Mouse (Mus musculus) monocyte, adult 5-6 weeks (primary cell): Measurements from ENCODE around the gene Pnma1. TPM values are rescaled to one million over a fixed set of nuclear protein-coding genes. Genes with fewer than 3 reads are reported as not detected.

ENCODE experiments used
- ATAC-seq: fragments of 153-309, 156-312 bp; replicated peaks from 2 replicates; pipeline ENCODE4 v1.8.0; 2017; ENCODE audit warnings: mild to moderate bottlenecking; ENCODE audit not compliant: low TSS enrichment, insufficient number of reproducible peaks, severe bottlenecking, poor library complexity, low FRiP score
- total RNA-seq: library from RNA; stranded (forward); fragments of 200-1000, 200-491, 200-594 nt; gene quantifications from 3 replicates; pipeline ENCODE4 v1.2.3, GENCODE M21; 2017

Gene Pnma1
- total RNA-seq, 1 experiment from 2014 or later = 3.5 TPM

DNA sequence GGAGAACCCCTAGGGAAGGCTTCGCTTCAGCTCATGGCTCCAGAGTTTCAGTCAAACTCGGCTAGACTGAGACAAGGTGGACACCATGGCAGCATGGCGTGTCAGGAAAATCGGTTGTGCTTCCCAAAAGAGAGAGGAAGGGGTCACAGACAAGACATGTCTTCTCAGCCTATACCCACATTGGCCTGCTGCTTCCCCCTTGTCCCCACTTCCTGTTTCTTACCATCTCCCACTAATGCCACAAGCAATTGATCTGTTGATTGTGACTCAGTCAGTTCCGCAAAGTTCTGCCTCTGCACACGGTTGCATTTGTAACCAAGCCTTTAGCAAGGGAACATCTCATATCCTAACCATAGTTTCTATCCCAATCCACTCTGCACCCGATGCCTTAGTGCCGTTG lies 18.4 kb downstream of the Pnma1 start:
- peak; percentile 67 for ATAC-seq

DNA sequence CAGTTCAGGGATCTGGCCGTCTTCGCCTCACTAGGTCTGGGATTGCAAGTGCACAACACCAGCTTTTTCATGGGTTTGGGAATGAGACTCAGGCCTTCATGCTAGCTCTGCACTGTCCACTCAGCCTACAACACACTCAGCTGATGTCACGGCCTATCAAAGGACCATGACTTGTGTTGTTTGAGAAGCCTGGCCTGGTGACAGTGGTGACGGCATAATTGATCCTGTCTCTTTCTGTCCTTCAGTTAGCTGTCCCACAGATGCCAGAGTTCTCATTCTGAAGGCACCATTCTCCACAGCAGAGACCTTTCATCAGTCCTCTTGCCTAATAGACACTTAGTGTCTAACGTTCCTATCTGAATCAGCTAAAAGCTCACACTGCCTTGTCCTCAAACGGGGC lies 19.7 kb downstream of the Pnma1 start:
- ATAC-seq = no peak

DNA sequence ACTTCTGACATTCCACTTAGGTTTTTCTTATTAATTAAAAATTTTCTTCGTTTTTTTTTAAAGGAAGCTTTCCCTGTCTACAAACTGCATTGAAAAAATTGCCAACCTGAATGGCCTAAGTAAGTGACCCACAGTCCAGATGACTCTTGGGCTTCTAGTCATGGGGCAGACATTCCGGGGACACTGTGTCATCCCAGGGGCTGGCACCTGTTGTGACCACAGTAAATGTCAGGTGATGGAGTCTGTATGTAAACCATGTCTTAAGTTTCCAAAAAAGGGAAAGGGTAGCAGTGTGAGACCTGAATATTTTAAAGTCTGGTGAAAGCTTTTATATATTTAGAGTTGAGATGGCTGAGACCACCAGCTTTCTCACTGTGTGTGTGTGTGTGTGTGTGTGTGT lies 21.4 kb downstream of the Pnma1 start:
- ATAC-seq = no peak

DNA sequence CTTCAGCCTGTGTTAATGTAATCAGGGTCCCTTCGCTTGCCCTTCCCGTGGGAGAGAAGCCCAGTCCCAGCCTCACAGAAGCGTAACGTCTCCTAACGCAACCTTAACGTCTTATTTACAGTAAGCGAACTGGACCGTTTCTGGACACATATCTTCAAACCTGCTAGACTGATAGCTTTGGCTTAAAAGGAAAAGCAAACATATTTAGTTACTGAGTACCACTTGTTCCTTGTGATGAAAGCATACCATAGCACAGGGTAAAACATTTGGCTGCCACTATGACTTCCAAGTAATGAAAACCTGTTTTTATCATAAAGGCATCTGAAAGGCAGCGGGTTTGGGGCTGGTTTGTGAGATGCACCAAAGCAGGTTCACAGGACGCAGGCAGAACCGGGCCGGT lies 22.4 kb downstream of the Pnma1 start:
- ATAC-seq = no peak

DNA sequence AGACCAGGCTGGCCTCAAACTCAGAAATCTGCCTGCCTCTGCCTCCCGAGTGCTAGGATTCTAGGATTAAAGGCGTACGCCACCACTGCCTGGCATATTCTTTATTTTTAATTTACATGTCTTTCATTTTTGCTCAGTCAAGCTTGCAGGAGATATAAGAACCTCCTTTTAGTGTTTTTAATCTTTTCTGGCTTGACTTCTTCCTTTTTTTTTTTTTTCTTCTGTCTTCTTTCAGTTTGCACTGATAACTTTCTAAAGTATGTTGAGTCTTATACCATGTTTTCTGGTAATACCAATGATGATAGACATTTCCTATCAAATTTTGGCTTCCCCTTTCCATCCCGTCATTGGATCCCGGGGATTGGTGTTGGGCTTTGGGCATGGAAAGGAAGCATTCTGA lies 28.7 kb downstream of the Pnma1 start:
- no peak for ATAC-seq

DNA sequence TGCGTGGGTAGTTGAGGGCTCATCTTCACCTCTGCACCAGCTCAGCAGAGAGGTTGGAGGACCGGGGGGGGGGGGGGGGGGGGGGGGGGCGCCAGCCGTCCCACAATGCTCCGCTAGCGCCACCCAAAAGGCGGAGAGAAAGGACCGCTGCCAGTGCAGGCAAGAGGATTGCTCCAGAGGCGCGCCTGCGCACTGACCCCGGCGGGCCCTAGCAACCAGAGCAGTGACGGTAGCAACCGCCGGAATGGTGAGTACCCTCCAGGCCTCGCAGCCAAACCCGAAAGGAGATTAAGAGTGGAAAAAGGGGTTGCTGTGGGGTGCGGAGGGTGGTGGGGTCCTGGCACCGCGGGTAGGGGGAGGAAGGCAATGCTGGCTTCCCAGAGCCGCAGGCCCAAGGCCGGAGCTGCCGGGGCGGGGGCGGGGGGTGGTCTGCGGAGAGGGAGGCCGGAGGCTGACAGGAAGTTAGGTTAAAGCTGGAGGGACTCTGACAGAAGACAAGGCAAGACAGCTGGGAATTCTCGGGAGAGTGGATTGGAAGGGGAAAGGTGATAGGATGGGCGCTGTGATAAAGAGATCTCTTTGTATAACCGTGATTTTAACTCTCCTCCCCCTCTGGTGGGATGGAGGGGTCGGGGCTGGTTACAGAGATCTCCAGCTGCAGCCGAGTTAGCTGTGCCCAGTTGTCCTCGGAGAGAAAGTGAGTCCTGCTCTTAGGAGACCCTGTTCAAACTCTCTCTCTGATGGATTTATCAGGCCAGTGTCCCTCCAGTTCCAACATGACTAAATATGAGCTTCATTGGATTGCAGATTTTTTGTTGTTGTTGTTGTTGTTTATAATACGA lies 33.9 kb downstream of the Pnma1 start, which contains the start of gene Dnal1:
Gene Dnal1 (plus strand): TSS at position 214 of the 842 bp plus-strand sequence.
- ATAC-seq = peak; percentile 84

DNA sequence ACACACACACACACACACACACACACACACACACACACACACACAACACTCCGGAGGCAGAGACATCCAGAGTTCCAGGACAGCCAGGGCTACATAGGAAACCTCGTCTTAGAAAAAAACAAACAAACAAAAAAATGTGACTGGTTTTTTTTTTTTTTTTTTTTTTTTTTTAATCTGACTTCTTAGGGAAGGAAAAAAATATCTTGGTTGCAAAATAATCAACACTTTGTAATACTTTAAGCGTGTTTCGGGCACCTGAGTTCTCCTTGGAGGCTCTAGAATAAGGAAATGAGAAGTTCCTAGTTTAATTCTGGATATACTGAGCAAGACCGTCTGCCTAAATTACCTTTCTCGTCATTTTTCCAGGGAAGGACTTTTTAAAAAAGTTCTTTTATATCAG lies 34.6 kb downstream of the Pnma1 start:
- no peak for ATAC-seq

DNA sequence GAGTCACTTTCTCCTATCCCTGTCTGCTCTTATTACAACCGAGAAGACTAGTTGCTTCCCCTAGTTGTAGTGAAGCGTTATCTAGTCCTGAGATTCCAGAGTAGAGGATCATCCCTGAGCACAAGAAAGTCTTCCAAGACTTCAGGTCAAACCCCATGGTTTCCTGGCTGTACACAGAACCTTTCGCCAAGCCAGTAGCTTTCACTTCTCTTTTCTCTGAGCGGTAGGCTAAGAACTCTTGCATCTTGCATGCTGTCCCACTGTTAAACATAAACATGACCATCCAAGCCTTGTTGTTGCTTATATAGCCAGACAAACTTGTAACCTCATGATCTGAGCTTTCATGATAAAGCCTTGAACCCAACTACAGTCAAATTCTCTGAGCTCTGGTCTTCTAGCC lies 37.5 kb downstream of the Pnma1 start:
- no peak for ATAC-seq

DNA sequence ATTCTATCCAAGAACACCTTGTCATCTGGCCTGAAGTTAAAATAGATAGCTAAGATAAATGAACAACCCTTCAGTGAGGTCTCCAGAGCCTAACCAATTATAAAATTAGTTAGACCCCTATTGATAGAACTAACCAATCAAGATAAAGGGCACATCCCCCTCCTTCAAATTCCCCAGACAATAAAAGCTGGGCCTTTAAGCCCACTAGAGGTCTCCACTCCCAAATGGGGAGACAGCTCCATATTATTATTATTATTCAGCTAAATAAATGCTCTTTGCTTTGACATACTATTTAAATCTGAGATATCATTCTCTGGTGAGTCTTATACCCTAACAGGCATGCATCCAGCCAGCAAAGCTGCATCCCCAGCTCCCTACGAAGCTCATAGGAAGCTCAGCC lies 38.4 kb downstream of the Pnma1 start:
- no peak for ATAC-seq

DNA sequence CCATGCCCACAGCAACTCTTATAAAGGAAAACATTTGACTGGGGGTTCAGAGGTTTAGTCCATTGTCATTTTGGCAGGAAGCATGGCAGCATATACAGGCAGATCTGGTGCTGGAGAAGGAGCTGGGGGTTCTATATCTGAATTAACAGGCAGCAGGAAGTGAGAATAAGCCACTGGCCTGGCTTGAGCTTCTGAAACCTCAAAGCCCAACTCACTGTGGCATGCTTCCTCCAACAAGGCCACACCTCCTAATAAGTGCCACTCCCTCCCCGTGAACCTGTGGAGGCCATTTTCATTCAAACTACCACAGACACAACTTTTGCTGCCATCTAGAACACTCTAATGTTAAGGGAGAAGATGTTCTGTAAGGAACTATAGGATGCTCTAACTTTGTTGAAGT lies 40.6 kb downstream of the Pnma1 start:
- no peak for ATAC-seq

DNA sequence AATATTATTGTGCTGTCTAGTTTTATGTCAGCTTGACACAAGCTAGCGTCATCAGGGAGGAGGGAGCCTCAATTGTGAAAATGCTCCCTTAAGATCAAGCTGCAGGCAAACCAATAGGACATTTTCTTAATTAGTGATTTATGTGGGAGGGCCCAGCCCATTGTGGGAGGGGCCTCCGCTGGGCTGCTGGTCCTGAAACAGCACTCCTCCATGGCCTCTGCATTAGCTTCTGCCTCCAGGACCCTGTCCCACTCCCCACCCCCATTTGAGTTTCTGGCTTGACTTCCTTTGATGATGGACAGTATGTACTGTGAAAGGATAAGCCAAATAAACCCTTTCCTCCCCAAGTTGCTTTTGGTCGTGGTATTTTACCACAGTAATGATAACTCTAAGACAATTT lies 41.3 kb downstream of the Pnma1 start:
- ATAC-seq = no peak

DNA sequence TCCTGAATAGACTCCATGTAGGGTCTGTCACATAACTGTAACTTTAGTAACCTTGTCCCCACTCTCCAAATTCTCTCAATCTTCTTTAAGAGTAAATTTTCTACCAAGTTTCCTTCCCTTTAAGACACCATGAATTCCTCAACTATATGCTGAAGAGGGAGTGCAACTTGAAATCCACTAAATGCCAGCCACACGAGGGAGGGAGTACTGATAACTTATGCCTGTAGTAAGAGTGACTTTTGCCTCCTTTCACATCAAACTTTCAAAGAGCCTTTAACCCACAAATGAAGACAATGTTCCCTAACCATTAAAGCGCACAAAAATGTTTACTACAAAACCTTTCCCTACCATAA lies 46.8 kb downstream of the Pnma1 start:
- no peak for ATAC-seq

DNA sequence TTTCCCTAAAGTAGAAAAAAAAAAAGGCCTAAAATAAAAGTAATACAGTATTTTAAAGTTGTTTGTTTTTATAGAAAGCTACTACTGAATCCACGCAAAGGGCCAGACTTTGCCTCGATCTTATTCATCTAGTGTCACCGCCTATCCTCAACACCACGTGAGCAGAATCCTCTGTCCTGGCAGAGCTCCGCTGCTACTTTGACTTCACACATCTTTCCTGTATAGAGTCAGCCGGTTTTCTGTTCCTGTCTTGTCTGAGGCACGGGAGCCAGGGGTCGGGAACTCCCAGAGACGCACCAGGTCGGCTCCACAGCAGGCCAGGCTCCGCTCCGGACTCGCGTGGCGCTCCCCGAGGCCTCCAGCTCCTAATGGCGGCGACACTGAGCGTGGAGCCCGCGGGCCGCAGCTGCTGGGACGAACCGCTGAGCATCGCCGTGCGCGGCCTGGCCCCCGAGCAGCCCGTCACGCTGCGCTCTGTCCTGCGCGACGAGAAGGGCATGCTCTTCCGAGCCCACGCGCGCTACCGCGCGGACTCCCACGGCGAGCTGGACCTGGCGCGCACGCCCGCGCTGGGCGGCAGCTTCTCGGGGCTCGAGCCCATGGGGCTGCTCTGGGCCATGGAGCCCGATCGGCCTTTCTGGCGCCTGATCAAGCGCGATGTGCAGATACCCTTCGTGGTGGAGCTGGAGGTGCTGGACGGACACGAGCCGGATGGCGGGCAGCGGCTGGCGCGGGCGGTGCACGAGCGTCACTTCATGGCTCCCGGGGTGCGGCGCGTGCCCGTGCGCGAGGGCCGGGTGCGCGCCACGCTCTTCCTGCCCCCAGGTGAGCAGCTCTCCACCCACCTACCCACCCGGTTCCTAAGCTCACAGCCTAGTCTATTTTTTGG lies 47.4 kb downstream of the Pnma1 start, which contains the start of gene Acot6:
Gene Acot6 (plus strand): TSS at position 51 of the 889 bp plus-strand sequence.
- 0 out of 2 replicates have a peak, but pooled peaks have one; percentile 13 for ATAC-seq

DNA sequence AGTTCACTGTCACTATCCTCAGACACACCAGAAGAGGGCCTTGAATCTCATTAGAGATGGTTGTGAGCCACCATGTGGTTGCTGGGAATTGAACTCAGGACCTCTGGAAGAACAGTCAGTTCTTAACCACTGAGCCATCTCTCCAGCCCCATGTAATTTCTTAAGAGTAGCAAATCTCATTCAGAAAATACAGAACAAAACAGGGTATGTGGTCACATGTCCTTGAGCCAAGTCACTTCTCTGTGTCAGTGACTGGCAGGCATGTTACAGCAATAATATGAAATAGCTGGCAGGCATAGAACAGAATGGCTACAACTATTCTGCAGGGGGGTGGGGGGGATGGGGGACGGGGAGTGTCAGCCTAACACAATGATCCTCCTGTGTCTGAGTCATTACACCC lies 48.2 kb downstream of the Pnma1 start:
- no peak for ATAC-seq

DNA sequence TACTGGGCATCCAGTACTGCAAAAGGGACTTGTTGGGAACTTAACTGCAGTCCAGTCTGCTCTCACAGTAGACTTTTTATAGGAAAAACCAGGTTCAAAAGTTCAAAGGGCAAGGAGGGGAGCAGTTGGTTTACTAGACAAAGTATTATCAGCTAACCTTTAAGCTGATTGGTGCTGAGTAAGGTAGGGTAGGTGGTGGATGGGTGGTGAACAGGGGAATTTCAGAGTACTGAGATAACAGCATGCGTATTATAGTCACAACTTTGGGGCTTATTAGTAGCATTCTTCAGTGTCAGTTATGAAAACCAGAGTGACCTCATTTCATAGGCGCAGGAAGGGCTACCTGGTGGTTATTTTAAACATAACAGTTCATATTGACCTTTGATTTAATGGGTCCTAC lies 48.7 kb downstream of the Pnma1 start:
- ATAC-seq = no peak

Other genes with a start within 250 kb of the Pnma1 start
- 21.1 to 36.1 TPM (median 30.5 TPM) in 3 replicates for gene Numb, start 226.6 kb downstream of the Pnma1 start, total RNA-seq
- 5.4 to 10.9 TPM (median 7.5 TPM) in 3 replicates for gene Riox1, start 197.9 kb downstream of the Pnma1 start, total RNA-seq
- gene Heatr4, start 163.6 kb downstream of the Pnma1 start, total RNA-seq = not detected in 3 replicates
- gene Acot2, start 160.6 kb downstream of the Pnma1 start, total RNA-seq = 15.4 to 18.4 TPM (median 16.3 TPM) in 3 replicates
- gene Acot1, start 139.0 kb downstream of the Pnma1 start, total RNA-seq = not detected in 3 replicates
- gene Acot4, start 110.1 kb downstream of the Pnma1 start, total RNA-seq = not detected in 3 replicates
- not detected in 3 replicates for gene Gm49366, start 109.6 kb downstream of the Pnma1 start, total RNA-seq
- not detected in 3 replicates for gene Acot3, start 96.3 kb downstream of the Pnma1 start, total RNA-seq
- gene Acot5, start 79.2 kb downstream of the Pnma1 start, total RNA-seq = not detected in 3 replicates
- 0.10 TPM in 1 of 3 replicates, not detected in the others for gene Acot6, start 47.8 kb downstream of the Pnma1 start, total RNA-seq
- 0.19 to 0.32 TPM in 2 of 3 replicates, not detected in the other for gene Dnal1, start 34.1 kb downstream of the Pnma1 start, total RNA-seq
- gene Elmsan1, start 70.4 kb upstream of the Pnma1 start, total RNA-seq = 21.6 to 42.4 TPM (median 28.2 TPM) in 3 replicates
- gene Ptgr2, start 136.7 kb upstream of the Pnma1 start, total RNA-seq = 50.7 to 64.4 TPM (median 56.7 TPM) in 3 replicates
- 37.1 to 48.0 TPM (median 46.0 TPM) in 3 replicates for gene Zfp410, start 168.4 kb upstream of the Pnma1 start, total RNA-seq
- 5.7 to 9.8 TPM (median 8.6 TPM) in 3 replicates for gene Coq6, start 213.2 kb upstream of the Pnma1 start, total RNA-seq
- 0.29 to 0.32 TPM in 2 of 3 replicates, not detected in the other for gene Fam161b, start 213.3 kb upstream of the Pnma1 start, total RNA-seq